Mouse (Mus musculus) stomach, embryonic 15.5 days (tissue): ENCODE data around the gene Dlst. TPM values are rescaled to one million over a fixed set of nuclear protein-coding genes. Genes with fewer than 3 reads are reported as not detected.

Source experiments
- ATAC-seq: fragments of 200-750 bp; cut with Nextera tagmentation; 2 replicates; pipeline ENCODE4 v1.8.0; 2017; ENCODE audit warnings: low read depth, moderate number of reproducible peaks, moderate TSS enrichment; ENCODE audit not compliant: insufficient read depth, low FRiP score
- H3K27ac ChIP-seq: fragments of 300-500 bp; sonication (generic); 2 replicates; pipeline ENCODE4 v1.5.1; 2015; ENCODE audit warnings: mild to moderate bottlenecking, inconsistent platforms
- H3K27me3 ChIP-seq: fragments of 300-500 bp; sonication (generic); replicated peaks from 2 replicates; pipeline ENCODE4 v1.6.1; 2015; ENCODE audit warnings: inconsistent platforms
- H3K36me3 ChIP-seq: fragments of 300-500 bp; sonication (generic); 2 replicates; pipeline ENCODE4 v1.6.1; 2015; ENCODE audit warnings: inconsistent platforms
- H3K4me1 ChIP-seq: fragments of 300-500 bp; sonication (generic); 2 replicates; pipeline ENCODE4 v1.6.1; 2015; ENCODE audit warnings: inconsistent platforms
- H3K4me2 ChIP-seq: fragments of 300-500 bp; sonication (generic); 2 replicates; pipeline ENCODE4 v1.6.1; 2015; ENCODE audit warnings: mild to moderate bottlenecking, inconsistent platforms
- H3K4me3 ChIP-seq: fragments of 300-500 bp; sonication (generic); replicated peaks from 2 replicates; pipeline ENCODE4 v1.5.1; 2015; ENCODE audit warnings: inconsistent platforms
- H3K9ac ChIP-seq: fragments of 300-500 bp; sonication (generic); 2 replicates; pipeline ENCODE4 v1.6.1; 2015; ENCODE audit warnings: inconsistent platforms
- H3K9me3 ChIP-seq: fragments of 300-500 bp; sonication (generic); 2 replicates; pipeline ENCODE4 v1.6.1; 2016; ENCODE audit warnings: inconsistent platforms
- WGBS: fragments of 180-500 bp; shearing (Covaris S2); methylation state at CpG from one replicate; pipeline ENCODE4 v1.1.7; 2015; 5-methylcytosine and 5-hydroxymethylcytosine counted together
- polyA plus RNA-seq: library from polyadenylated mRNA; unstranded; fragments of >200 nt; fragmentation: Nextera tagmentation; extraction: Ambion mirVana; gene quantifications from 2 replicates; pipeline ENCODE4 v1.2.1, GENCODE M21; 2015

Gene Dlst
- polyA plus RNA-seq, 1 experiment from 2014 or later, result 102 TPM

DNA sequence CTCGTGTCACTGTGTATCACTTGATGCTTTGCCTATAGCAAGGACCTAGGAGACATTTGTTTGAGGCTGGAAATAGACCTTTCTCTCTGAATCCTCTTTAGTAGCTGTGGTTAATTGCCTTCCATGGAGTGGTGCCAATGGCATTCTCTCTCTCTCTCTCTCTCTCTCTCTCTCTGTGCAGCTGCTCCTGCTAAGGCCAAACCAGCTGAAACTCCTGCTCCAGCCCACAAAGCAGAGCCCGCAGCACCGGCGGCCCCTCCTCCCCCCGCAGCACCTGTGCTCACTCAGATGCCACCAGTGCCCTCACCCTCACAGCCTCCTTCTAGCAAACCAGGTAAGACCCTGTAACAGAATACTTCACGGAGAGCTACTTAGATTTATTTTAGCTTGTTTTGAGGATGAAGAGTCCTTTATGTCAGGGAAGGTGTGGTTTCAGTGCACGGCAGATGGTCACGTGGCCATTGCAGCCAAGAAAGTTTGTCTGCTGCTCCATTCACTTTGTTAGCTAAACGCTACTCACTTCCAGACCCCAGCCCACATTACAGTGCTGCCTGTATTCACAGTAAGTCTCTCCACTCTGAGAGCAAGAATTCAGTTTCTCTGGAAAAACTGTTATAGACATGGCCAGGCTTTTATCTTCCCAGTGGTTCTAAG lies 11.3 kb downstream of the Dlst start:
- H3K27ac ChIP-seq, result no peak overlapping the region
- H3K9ac ChIP-seq, result no peak overlapping the region
- H3K4me3 ChIP-seq, result no peak overlapping the region
- no peaks in the 10 kb centered on the region for H3K27me3 ChIP-seq
- no peaks in the 10 kb centered on the region for H3K9me3 ChIP-seq
- 86% methylated on average over 9 of the region's 9 CpGs for WGBS
- H3K4me2 ChIP-seq, result no peak overlapping the region
- peaks cover 50% of the 10 kb centered on the region for H3K36me3 ChIP-seq
- H3K4me1 ChIP-seq, result no peaks in the 10 kb centered on the region
- no peak for ATAC-seq

- Histone ChIP-seq H3K4me2 (no peak overlapping the region), H3K9ac (no peak overlapping the region), H3K4me3 (no peak overlapping the region), H3K36me3 (peaks cover 55% of the 10 kb centered on the region), H3K9me3 (no peaks in the 10 kb centered on the region), H3K4me1 (no peaks in the 10 kb centered on the region), H3K27me3 (no peaks in the 10 kb centered on the region), H3K27ac (no peak overlapping the region)
- 93% methylated on average over 9 of the region's 9 CpGs for WGBS
- ATAC-seq, result no peak
Measured at GRCm38 (mm10) chr12:85123108-85123530, 12.5 kb downstream of the Dlst start.

DNA sequence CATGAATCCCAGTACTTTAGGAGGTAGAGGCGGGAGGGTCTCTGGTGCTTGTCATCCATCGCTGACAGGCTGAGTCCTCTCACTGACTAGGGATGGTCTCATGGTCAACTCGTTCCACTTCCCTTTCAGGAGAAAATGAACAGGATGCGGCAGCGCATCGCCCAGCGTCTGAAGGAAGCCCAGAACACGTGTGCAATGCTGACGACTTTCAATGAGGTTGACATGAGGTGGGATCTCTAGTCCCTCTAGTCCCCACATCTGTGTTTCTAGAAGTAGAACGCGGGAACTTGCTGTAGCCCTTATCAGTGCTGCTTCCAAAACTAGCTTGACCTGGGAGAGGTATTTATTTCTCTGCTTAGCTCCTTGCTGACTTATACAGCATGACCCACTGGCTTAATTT lies 13.0 kb downstream of the Dlst start:
- 91% methylated on average over 11 of the region's 11 CpGs for WGBS
- H3K36me3 ChIP-seq, result peaks cover 57% of the 10 kb centered on the region
- H3K4me1 ChIP-seq, result no peaks in the 10 kb centered on the region

DNA sequence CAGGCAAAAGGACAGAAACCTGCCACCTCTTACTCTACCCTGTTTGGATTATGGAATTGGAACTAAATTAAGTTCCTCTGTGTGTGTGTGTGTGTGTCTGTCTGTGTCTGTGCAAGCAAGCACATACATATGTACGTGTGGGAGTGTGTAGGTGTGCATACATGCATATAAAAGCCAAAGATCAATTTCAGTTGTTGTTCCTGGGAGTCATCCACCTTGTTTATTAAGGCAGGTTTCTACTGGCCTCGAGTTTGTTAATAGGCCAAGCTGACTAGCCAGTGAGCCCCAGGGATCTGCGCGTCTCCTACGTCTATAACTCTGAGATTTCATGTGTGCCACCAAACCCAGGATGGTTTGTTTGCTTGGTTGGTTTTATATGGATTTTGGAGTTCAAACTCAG lies 14.1 kb downstream of the Dlst start:
- Histone ChIP-seq H3K4me1 (no peaks in the 10 kb centered on the region), H3K4me3 (no peak overlapping the region), H3K36me3 (peaks cover 61% of the 10 kb centered on the region), H3K4me2 (no peak overlapping the region), H3K27ac (no peak overlapping the region), H3K27me3 (no peaks in the 10 kb centered on the region), H3K9me3 (no peaks in the 10 kb centered on the region), H3K9ac (no peak overlapping the region)
- no peak for ATAC-seq
- WGBS, result 92% methylated on average over 5 of the region's 5 CpGs

More for the DNA sequence above, 13.0 kb downstream of the Dlst start:
- ATAC-seq, result no peak
- no peaks in the 10 kb centered on the region for H3K9me3 ChIP-seq
- no peak overlapping the region for H3K4me2 ChIP-seq
- H3K27ac ChIP-seq, result no peak overlapping the region
- no peak overlapping the region for H3K9ac ChIP-seq
- H3K4me3 ChIP-seq, result no peak overlapping the region
- H3K27me3 ChIP-seq, result no peaks in the 10 kb centered on the region

- no peaks in the 10 kb centered on the region for H3K9me3 ChIP-seq
- H3K27me3 ChIP-seq, result no peaks in the 10 kb centered on the region
- H3K9ac ChIP-seq, result no peak overlapping the region
- H3K4me3 ChIP-seq, result no peak overlapping the region
- no peaks in the 10 kb centered on the region for H3K4me1 ChIP-seq
- peaks cover 59% of the 10 kb centered on the region for H3K36me3 ChIP-seq
- WGBS, result 79% methylated on average over 8 of the region's 8 CpGs
- no peak overlapping the region for H3K27ac ChIP-seq
- H3K4me2 ChIP-seq, result no peak overlapping the region
- ATAC-seq, result no peak
Measured at GRCm38 (mm10) chr12:85126986-85127603, 16.5 kb downstream of the Dlst start.

DNA sequence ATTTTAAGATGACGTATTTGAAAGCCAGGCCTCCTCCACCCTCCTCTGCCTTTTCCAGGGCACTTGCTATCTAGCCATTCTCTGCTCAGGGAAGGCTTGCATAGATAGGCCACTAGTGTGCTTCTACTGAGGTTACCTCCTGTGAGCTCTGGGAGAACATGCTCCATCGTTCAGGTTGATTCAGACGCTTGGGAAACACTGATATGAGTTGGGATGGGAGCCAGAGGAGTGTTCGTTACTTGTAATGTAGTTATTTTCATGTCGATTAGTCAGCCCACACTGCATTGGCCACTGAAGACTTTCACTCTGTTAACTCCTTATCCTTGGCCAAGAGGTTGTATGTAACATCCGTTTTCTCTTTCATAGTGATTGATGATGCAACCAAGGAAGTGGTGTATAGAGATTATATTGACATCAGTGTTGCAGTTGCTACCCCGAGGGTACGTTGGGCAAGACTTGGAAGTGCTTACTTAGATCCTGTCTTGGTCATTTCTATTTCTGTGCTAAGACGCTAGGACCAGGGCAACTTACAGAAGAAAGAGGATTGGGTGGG lies 18.9 kb downstream of the Dlst start:
- no peak for ATAC-seq
- no peak overlapping the region for H3K27ac ChIP-seq
- WGBS, result 90% methylated on average over 9 of the region's 9 CpGs
- no peak overlapping the region for H3K9ac ChIP-seq
- no peak overlapping the region for H3K4me2 ChIP-seq
- no peaks in the 10 kb centered on the region for H3K27me3 ChIP-seq
- peaks cover 58% of the 10 kb centered on the region for H3K36me3 ChIP-seq
- H3K4me3 ChIP-seq, result no peak overlapping the region
- H3K4me1 ChIP-seq, result no peaks in the 10 kb centered on the region
- H3K9me3 ChIP-seq, result no peaks in the 10 kb centered on the region

DNA sequence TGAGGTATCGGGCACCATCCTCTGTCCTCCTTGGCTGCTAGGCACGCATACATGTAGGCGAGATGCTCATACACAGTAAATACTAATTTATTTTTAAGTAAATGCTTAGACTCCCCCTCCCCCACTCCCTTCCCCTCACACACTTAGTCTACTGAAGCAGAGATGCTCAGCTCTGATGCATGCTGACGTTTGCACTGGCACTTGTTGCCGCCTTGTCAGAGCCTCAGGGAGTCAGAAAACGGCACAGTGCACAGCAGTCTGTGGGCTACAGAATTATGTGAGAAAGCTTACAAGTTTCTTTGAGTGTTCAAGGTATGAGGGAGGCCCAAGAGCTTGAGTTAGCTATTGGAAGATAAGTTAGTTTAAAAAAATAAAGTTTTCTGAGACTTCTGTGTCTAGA lies 20.7 kb downstream of the Dlst start:
- ATAC-seq, result no peak
- Histone ChIP-seq H3K27me3 (no peaks in the 10 kb centered on the region), H3K36me3 (peaks cover 59% of the 10 kb centered on the region), H3K4me3 (no peak overlapping the region), H3K4me2 (no peak overlapping the region), H3K9ac (no peak overlapping the region), H3K9me3 (no peaks in the 10 kb centered on the region), H3K4me1 (0 out of 2 replicates have a peak, but pooled peaks cover 5% of the 10 kb centered on the region), H3K27ac (no peak overlapping the region)
- 90% methylated on average over 6 of the region's 6 CpGs for WGBS

DNA sequence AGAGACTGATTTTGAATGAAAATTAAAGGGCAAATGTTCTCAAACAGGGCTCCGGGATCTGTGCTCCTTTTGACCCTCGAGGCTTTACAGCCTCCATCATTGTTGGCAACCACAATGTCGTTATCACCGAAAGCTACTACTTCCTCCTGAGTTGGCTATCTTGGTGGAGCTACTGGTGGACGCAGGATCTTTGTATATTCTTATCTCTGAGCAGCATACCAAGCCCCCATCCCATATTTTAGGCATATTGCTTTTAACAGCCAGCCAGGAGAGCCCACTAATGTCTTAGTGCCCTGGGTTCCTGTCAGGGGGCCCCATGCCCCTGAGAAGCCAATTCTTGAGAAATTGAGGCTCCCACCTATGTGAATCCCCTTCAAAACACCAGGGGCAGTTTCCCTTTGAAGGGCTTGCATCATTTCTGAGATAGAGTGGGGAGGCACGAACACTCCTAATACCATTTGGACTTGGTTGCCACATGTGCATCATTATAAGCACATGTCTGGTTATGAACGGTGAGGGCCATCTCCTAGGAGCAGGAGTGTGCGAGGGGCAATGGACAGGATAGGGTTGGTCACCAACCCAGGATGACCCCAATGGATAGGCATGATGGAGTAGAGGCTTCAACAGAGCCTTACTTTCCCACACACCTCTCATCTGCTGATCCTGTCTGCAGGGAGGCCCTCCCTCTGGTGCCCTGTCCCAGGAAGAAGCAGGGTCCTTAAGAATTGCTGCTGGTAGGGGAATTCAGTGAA lies 23.6 kb downstream of the Dlst start:
- H3K9me3 ChIP-seq, result no peaks in the 10 kb centered on the region
- H3K9ac ChIP-seq, result no peak overlapping the region
- no peak overlapping the region for H3K4me2 ChIP-seq
- 0 out of 2 replicates have a peak, but pooled peaks cover 5% of the 10 kb centered on the region for H3K4me1 ChIP-seq
- H3K36me3 ChIP-seq, result peaks cover 45% of the 10 kb centered on the region
- no peak overlapping the region for H3K4me3 ChIP-seq
- WGBS, result 81% methylated on average over 8 of the region's 8 CpGs
- no peaks in the 10 kb centered on the region for H3K27me3 ChIP-seq
- H3K27ac ChIP-seq, result no peak overlapping the region
- ATAC-seq, result no peak

DNA sequence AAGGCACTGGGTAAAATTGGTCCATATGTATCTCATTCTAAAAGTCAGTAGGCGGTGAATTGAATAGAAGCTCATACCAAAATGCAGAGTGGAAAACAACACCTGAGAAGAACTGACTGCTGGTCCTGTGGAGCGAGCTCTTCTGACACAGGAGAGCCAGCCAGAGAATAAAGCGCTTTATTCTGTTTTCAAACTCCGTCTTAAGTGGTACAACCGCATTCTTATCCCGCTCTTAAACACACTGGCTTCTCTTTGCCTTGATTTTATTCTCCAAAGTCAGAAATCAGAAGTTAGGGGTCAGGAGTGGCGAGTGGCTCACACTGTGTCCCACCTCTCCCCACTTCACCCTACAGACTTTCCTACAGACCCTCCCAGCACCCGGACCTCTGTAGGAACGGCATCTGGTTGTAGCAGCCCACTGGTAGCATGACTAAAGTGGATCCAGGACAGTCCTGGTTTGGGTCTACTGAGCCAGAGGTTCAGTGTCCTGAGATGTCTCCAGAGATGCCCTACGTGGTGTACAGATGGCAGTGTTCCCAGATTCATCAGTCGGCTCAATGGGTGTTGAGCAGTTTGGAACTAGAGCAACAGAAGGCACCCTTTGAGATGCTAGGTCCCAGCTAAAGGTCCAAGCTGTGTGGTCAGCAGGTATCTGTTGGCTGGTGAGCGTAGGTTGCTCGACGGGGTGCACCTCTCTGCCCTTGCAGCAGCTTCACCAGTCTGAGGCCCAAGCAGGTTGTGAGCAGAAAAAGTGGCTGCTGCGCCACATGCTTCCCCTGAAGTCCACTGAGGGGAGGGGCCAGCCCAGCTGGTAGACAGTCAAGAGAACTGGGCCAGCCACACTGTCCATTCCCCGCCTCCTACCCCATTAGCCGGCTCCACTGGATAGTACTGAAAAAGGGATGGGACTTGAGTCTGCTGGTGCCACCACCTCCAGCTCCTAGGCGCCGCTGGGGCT lies 25.2 kb downstream of the Dlst start:
- Histone ChIP-seq H3K4me1 (0 out of 2 replicates have a peak, but pooled peaks cover 5% of the 10 kb centered on the region), H3K4me3 (no peak overlapping the region), H3K9me3 (no peaks in the 10 kb centered on the region), H3K9ac (no peak overlapping the region), H3K4me2 (no peak overlapping the region), H3K36me3 (peaks cover 31% of the 10 kb centered on the region), H3K27ac (no peak overlapping the region), H3K27me3 (no peaks in the 10 kb centered on the region)
- WGBS, result 75% methylated on average over 19 of the region's 19 CpGs
- 0 out of 2 replicates have a peak, but pooled peaks have one; percentile 23 for ATAC-seq

DNA sequence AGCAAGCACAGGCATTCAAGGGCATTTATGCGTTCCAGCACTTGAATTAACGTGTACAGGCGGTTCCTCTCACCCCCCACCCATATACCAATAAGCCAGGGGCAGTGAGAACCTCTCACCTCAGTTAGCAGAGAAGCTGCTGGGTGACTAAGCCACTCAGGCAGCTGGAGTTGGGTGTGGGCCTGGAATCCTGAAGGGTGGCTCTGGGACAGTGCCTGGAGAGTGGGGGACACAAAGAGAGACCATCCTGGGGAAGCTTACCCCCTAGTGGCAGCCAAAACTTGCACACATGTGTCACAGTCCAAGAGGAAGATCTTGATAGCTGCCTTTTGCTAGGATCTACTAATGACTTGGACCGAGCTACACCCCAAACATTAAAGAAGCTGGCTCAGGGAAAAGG lies 26.0 kb downstream of the Dlst start:
- no peaks in the 10 kb centered on the region for H3K27me3 ChIP-seq
- no peak overlapping the region for H3K27ac ChIP-seq
- H3K4me3 ChIP-seq, result no peak overlapping the region
- ATAC-seq, result no peak
- H3K4me2 ChIP-seq, result no peak overlapping the region
- no peaks in the 10 kb centered on the region for H3K9me3 ChIP-seq
- H3K36me3 ChIP-seq, result peaks cover 27% of the 10 kb centered on the region
- H3K4me1 ChIP-seq, result 0 out of 2 replicates have a peak, but pooled peaks cover 5% of the 10 kb centered on the region
- no peak overlapping the region for H3K9ac ChIP-seq
- 81% methylated on average over 4 of the region's 4 CpGs for WGBS

DNA sequence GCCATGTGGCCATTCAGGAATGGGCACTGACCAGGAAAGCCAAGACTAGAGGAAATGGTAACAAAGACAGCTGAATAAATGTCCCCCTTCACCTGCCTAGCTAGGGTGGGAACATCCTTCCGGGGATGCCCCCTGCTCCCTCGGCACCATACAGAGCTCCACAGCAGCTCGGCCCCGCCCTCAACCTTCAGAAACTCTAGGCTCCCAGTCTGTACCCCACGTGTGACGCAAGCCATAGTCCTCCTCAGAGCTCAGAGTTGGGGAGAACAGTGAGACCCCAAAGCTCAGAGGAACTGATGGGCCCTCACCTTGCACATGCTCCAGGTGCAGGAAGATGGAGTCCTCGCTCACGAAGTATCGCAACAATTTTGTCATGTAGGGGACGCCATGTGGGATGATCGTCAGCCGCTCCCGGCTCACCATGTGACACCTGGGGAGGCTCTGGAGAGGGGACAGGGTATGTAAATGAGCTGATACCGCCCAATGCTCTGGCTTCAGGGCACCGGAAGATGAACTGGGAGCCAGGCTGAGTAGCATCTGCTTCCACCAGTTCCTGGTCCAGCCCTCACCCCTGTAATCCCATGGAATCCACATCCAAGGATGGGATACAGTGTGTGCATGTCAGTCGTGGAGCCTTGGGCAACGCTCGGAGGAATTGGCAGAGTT lies 29.5 kb downstream of the Dlst start:
- 32% methylated on average over 18 of the region's 18 CpGs for WGBS
- H3K4me2 ChIP-seq, result peak overlapping the region; percentile 12; the same call in 1 of the 2 replicates
- H3K36me3 ChIP-seq, result no peaks in the 10 kb centered on the region
- no peak for ATAC-seq
- no peaks in the 10 kb centered on the region for H3K9me3 ChIP-seq
- H3K9ac ChIP-seq, result no peak overlapping the region
- no peak overlapping the region for H3K4me3 ChIP-seq
- H3K27ac ChIP-seq, result no peak overlapping the region
- 0 out of 2 replicates have a peak, but pooled peaks cover 5% of the 10 kb centered on the region for H3K4me1 ChIP-seq
- no peaks in the 10 kb centered on the region for H3K27me3 ChIP-seq
